Mouse (Mus musculus): ENCODE measurements at regions not wholly inside any gene's neighbourhood (a gene's known extent, or its start where the extent isn't known, plus 50 kb on each side); places are given as distances from the start of the nearest gene placed in this dataset.

GRCm38 (mm10) chr3:39592349-39593117, 705.8 kb downstream of the Fat4 start:
- H3K27me3 ChIP-seq (replicated peaks; ENCODE audit: control insufficient read depth, insufficient read depth, low read length), result no peaks in the 10 kb centered on the region
- no peaks in the 10 kb centered on the region for H3K9me3 ChIP-seq (ENCODE audit: control insufficient read depth, low read length)
- DNase-seq (ENCODE audit: low spot score) (no peak), ATAC-seq (replicated peaks; ENCODE audit: low FRiP score, low TSS enrichment, low read depth) (no peak)
- WGBS, result 84% methylated on average over 4 of the region's 4 CpGs
- H3K4me1 ChIP-seq (replicated peaks; ENCODE audit: control insufficient read depth, insufficient read depth, low read length), result no peaks in the 10 kb centered on the region
- H3K9ac ChIP-seq (ENCODE audit: low read length), result no peak overlapping the region
- no peaks in the 10 kb centered on the region for H3K36me3 ChIP-seq (ENCODE audit: control insufficient read depth, insufficient read depth, low read length)
- H3K4me2 ChIP-seq (ENCODE audit: low read length), result no peak overlapping the region
- H3K27ac ChIP-seq (ENCODE audit: low read depth), result no peak overlapping the region
- no peak overlapping the region for H3K4me3 ChIP-seq (ENCODE audit: low read depth, low read length)

GRCm38 (mm10) chr3:39609937-39610336, 723.2 kb downstream of the Fat4 start:
- Histone ChIP-seq H3K4me2 (ENCODE audit: low read length) (no peak overlapping the region), H3K27me3 (replicated peaks; ENCODE audit: control insufficient read depth, insufficient read depth, low read length) (no peaks in the 10 kb centered on the region), H3K27ac (ENCODE audit: low read depth) (no peak overlapping the region), H3K9me3 (ENCODE audit: control insufficient read depth, low read length) (no peaks in the 10 kb centered on the region), H3K9ac (ENCODE audit: low read length) (no peak overlapping the region), H3K36me3 (ENCODE audit: control insufficient read depth, insufficient read depth, low read length) (no peaks in the 10 kb centered on the region), H3K4me3 (ENCODE audit: low read depth, low read length) (no peak overlapping the region), H3K4me1 (replicated peaks; ENCODE audit: control insufficient read depth, insufficient read depth, low read length) (no peaks in the 10 kb centered on the region)
- no peak for ATAC-seq (replicated peaks; ENCODE audit: low FRiP score, low TSS enrichment, low read depth)
- no peak for DNase-seq (ENCODE audit: low spot score)
- 80% methylated on average over 3 of the region's 3 CpGs for WGBS

- Histone ChIP-seq H3K4me1 (replicated peaks; ENCODE audit: control insufficient read depth, insufficient read depth, low read length) (no peaks in the 10 kb centered on the region), H3K4me2 (ENCODE audit: low read length) (no peak overlapping the region), H3K9ac (ENCODE audit: low read length) (no peak overlapping the region), H3K4me3 (ENCODE audit: low read depth, low read length) (no peak overlapping the region), H3K36me3 (ENCODE audit: control insufficient read depth, insufficient read depth, low read length) (no peaks in the 10 kb centered on the region), H3K27ac (ENCODE audit: low read depth) (no peak overlapping the region), H3K27me3 (replicated peaks; ENCODE audit: control insufficient read depth, insufficient read depth, low read length) (no peaks in the 10 kb centered on the region), H3K9me3 (ENCODE audit: control insufficient read depth, low read length) (no peaks in the 10 kb centered on the region)
- WGBS, result 27% methylated on average over 7 of the region's 7 CpGs
- ATAC-seq (replicated peaks; ENCODE audit: low FRiP score, low TSS enrichment, low read depth), result no peak
- no peak for DNase-seq (ENCODE audit: low spot score)
Observed at GRCm38 (mm10) chr3:39612408-39612807, 725.7 kb downstream of the Fat4 start.

GRCm38 (mm10) chr3:39637924-39638323, 751.2 kb downstream of the Fat4 start:
- no peaks in the 10 kb centered on the region for H3K9me3 ChIP-seq (ENCODE audit: control insufficient read depth, low read length)
- H3K4me2 ChIP-seq (ENCODE audit: low read length), result no peak overlapping the region
- no peak overlapping the region for H3K27ac ChIP-seq (ENCODE audit: low read depth)
- DNase-seq (ENCODE audit: low spot score), result no peak
- H3K4me3 ChIP-seq (ENCODE audit: low read depth, low read length), result no peak overlapping the region
- no peak overlapping the region for H3K9ac ChIP-seq (ENCODE audit: low read length)
- WGBS, result 40% methylated on average over 5 of the region's 5 CpGs
- H3K36me3 ChIP-seq (ENCODE audit: control insufficient read depth, insufficient read depth, low read length), result no peaks in the 10 kb centered on the region
- H3K4me1 ChIP-seq (replicated peaks; ENCODE audit: control insufficient read depth, insufficient read depth, low read length), result no peaks in the 10 kb centered on the region
- no peak for ATAC-seq (replicated peaks; ENCODE audit: low FRiP score, low TSS enrichment, low read depth)
- H3K27me3 ChIP-seq (replicated peaks; ENCODE audit: control insufficient read depth, insufficient read depth, low read length), result no peaks in the 10 kb centered on the region

DNA sequence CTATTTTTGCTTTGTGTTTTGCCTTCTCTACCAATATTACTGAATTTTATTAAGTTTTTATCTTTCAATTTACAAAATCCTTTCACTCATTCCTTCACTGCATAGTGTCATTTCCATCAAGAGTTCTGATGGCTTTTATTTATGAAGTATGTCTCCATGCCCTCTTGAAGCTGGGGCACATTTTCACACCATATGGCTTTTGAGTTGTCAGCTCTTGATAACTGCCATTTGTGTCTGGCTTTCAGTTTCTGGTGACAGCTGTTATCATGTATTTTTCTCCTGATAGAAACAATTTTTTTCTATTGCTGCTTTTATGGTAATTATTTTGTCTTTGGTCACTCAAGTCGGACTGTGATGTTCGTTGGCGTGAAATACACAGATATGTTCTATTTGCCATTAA, 756.5 kb downstream of the Fat4 start:
- DNase-seq (ENCODE audit: low spot score) (no peak), ATAC-seq (replicated peaks; ENCODE audit: low FRiP score, low TSS enrichment, low read depth) (no peak)
- no peaks in the 10 kb centered on the region for H3K4me1 ChIP-seq (replicated peaks; ENCODE audit: control insufficient read depth, insufficient read depth, low read length)
- H3K4me3 ChIP-seq (ENCODE audit: low read depth, low read length), result no peak overlapping the region
- no peaks in the 10 kb centered on the region for H3K36me3 ChIP-seq (ENCODE audit: control insufficient read depth, insufficient read depth, low read length)
- H3K27me3 ChIP-seq (replicated peaks; ENCODE audit: control insufficient read depth, insufficient read depth, low read length), result no peaks in the 10 kb centered on the region
- 80% methylated on average over 3 of the region's 3 CpGs for WGBS
- H3K9ac ChIP-seq (ENCODE audit: low read length), result no peak overlapping the region
- H3K27ac ChIP-seq (ENCODE audit: low read depth), result no peak overlapping the region
- no peak overlapping the region for H3K4me2 ChIP-seq (ENCODE audit: low read length)
- no peaks in the 10 kb centered on the region for H3K9me3 ChIP-seq (ENCODE audit: control insufficient read depth, low read length)

- no peaks in the 10 kb centered on the region for H3K4me1 ChIP-seq (replicated peaks; ENCODE audit: control insufficient read depth, insufficient read depth, low read length)
- no peak for ATAC-seq (replicated peaks; ENCODE audit: low FRiP score, low TSS enrichment, low read depth)
- no peaks in the 10 kb centered on the region for H3K36me3 ChIP-seq (ENCODE audit: control insufficient read depth, insufficient read depth, low read length)
- DNase-seq (ENCODE audit: low spot score), result no peak
- WGBS, result 59% methylated on average over 3 of the region's 3 CpGs
- no peak overlapping the region for H3K27ac ChIP-seq (ENCODE audit: low read depth)
- H3K9me3 ChIP-seq (ENCODE audit: control insufficient read depth, low read length), result no peaks in the 10 kb centered on the region
- no peak overlapping the region for H3K4me2 ChIP-seq (ENCODE audit: low read length)
- H3K4me3 ChIP-seq (ENCODE audit: low read depth, low read length), result no peak overlapping the region
- H3K27me3 ChIP-seq (replicated peaks; ENCODE audit: control insufficient read depth, insufficient read depth, low read length), result no peaks in the 10 kb centered on the region
- H3K9ac ChIP-seq (ENCODE audit: low read length), result no peak overlapping the region
Observed at GRCm38 (mm10) chr3:39666817-39667216, 780.1 kb downstream of the Fat4 start.

DNA sequence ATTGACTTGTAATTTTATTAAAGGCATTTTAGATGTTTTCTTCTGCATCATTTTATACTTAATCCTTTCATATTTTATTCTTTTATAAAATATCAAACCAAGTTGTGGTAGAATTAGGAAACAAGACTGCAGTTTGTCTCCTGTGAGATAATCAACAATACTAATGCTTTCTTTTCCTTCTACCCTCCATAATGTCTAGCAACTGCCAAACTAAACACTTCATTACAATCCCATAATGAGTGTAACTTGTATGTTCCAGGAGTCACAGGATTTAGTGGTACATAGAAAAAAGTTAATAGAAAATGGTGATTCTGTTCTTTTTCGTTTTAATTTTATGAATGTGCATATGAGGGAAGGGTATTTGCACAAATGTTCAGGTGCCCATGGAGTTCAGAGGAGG, 782.4 kb downstream of the Fat4 start:
- no peak overlapping the region for H3K4me3 ChIP-seq (ENCODE audit: low read depth, low read length)
- no peaks in the 10 kb centered on the region for H3K4me1 ChIP-seq (replicated peaks; ENCODE audit: control insufficient read depth, insufficient read depth, low read length)
- ATAC-seq (replicated peaks; ENCODE audit: low FRiP score, low TSS enrichment, low read depth) (no peak), DNase-seq (ENCODE audit: low spot score) (no peak)
- no peak overlapping the region for H3K4me2 ChIP-seq (ENCODE audit: low read length)
- WGBS, result 67% methylated on average over 1 of the region's 1 CpGs
- no peaks in the 10 kb centered on the region for H3K27me3 ChIP-seq (replicated peaks; ENCODE audit: control insufficient read depth, insufficient read depth, low read length)
- H3K9me3 ChIP-seq (ENCODE audit: control insufficient read depth, low read length), result no peaks in the 10 kb centered on the region
- no peak overlapping the region for H3K9ac ChIP-seq (ENCODE audit: low read length)
- no peaks in the 10 kb centered on the region for H3K36me3 ChIP-seq (ENCODE audit: control insufficient read depth, insufficient read depth, low read length)
- H3K27ac ChIP-seq (ENCODE audit: low read depth), result no peak overlapping the region

- Histone ChIP-seq H3K4me1 (replicated peaks; ENCODE audit: control insufficient read depth, insufficient read depth, low read length) (no peaks in the 10 kb centered on the region), H3K27ac (ENCODE audit: low read depth) (no peak overlapping the region), H3K4me3 (ENCODE audit: low read depth, low read length) (no peak overlapping the region), H3K27me3 (replicated peaks; ENCODE audit: control insufficient read depth, insufficient read depth, low read length) (no peaks in the 10 kb centered on the region), H3K9me3 (ENCODE audit: control insufficient read depth, low read length) (no peaks in the 10 kb centered on the region), H3K4me2 (ENCODE audit: low read length) (no peak overlapping the region), H3K36me3 (ENCODE audit: control insufficient read depth, insufficient read depth, low read length) (no peaks in the 10 kb centered on the region), H3K9ac (ENCODE audit: low read length) (no peak overlapping the region)
- ATAC-seq (replicated peaks; ENCODE audit: low FRiP score, low TSS enrichment, low read depth) (no peak), DNase-seq (ENCODE audit: low spot score) (no peak)
- WGBS, result 93% methylated on average over 7 of the region's 7 CpGs
Observed at GRCm38 (mm10) chr3:39673997-39674396, 787.3 kb downstream of the Fat4 start.

DNA sequence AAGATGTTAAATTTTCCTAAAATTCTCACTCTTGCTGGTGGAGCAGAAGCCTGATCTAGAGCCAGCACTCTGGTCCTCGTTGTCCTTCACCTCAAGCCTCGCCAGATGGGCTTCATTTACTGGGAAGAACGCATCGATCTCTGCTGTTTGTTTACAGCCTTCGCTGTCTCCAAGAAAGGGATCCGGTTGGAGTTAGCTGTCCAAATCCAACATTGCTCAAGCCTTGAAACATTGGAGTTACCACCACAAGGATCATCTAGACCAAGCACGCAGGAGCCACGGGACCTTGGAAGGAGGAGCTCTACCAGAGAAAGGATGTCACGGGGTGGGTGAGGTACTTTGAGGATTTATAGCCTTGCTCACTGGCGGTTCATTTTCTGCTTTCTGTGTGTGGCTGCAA, 788.2 kb downstream of the Fat4 start:
- Histone ChIP-seq H3K4me2 (ENCODE audit: low read length) (no peak overlapping the region), H3K4me1 (replicated peaks; ENCODE audit: control insufficient read depth, insufficient read depth, low read length) (no peaks in the 10 kb centered on the region), H3K9me3 (ENCODE audit: control insufficient read depth, low read length) (no peaks in the 10 kb centered on the region), H3K4me3 (ENCODE audit: low read depth, low read length) (no peak overlapping the region), H3K9ac (ENCODE audit: low read length) (no peak overlapping the region), H3K27me3 (replicated peaks; ENCODE audit: control insufficient read depth, insufficient read depth, low read length) (no peaks in the 10 kb centered on the region), H3K27ac (ENCODE audit: low read depth) (no peak overlapping the region), H3K36me3 (ENCODE audit: control insufficient read depth, insufficient read depth, low read length) (no peaks in the 10 kb centered on the region)
- DNase-seq (ENCODE audit: low spot score) (no peak), ATAC-seq (replicated peaks; ENCODE audit: low FRiP score, low TSS enrichment, low read depth) (no peak)
- WGBS, result 72% methylated on average over 10 of the region's 10 CpGs
